Mouse (Mus musculus) activated CD4-positive, CD25-positive, alpha-beta regulatory T cell (primary cell): ENCODE data around the gene Olfr659. TPM values are rescaled to one million over a fixed set of nuclear protein-coding genes. Genes with fewer than 3 reads are reported as not detected.

Experiments
- polyA plus RNA-seq, 2 experiments: library from polyadenylated mRNA; unstranded; fragments of 100-300 nt; shearing (Covaris generic); gene quantifications; one replicate each; pipeline ENCODE4 v1.2.1; 2017

Olfr659 gene
- under 1 TPM in 1 of 2 experiments, not detected in 1; 0.37 TPM for polyA plus RNA-seq

DNA sequence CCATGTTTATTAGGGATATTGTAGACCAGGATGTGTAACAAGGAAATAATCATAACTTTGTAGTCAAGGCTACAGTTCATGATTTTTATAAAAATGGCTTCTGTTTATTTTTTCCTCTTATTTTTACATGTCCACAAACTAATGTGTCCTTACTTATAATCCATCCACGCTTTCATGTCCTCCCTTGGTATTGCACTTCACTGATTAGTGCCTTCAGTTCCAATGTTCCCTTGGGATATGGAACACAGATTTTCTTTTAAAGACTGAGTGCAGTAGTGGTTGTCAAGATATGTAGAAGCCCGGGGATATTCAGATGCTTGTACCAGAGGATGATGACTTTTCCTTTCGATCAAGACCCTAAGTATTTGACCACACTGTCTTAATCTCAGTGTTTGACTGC, at the start of gene Olfr659:
TSS of gene Olfr659 (plus strand) at position 301 of the 400 bp plus-strand sequence.

DNA sequence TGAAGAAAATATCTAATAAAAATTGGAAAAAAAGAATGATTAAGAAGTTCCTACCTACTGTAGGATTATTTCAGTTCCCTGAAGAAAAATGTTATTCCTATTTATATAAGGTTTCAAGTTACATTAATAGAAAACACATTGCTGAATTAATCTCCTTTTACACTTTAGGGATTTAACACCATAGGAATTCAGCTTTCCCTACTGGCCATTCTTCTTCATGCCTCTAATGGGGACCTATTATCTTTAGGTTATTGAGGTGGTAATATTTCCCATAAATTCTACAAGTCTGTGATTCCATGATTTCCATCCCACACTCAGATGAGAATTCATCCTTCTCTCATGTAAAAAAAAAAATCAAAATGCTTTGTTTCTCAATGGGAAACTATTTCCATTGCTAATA, 42.1 kb upstream of the Olfr659 start, which contains the start of gene Olfr657:
TSS of gene Olfr657 (plus strand) at position 301 of the 400 bp plus-strand sequence.

DNA sequence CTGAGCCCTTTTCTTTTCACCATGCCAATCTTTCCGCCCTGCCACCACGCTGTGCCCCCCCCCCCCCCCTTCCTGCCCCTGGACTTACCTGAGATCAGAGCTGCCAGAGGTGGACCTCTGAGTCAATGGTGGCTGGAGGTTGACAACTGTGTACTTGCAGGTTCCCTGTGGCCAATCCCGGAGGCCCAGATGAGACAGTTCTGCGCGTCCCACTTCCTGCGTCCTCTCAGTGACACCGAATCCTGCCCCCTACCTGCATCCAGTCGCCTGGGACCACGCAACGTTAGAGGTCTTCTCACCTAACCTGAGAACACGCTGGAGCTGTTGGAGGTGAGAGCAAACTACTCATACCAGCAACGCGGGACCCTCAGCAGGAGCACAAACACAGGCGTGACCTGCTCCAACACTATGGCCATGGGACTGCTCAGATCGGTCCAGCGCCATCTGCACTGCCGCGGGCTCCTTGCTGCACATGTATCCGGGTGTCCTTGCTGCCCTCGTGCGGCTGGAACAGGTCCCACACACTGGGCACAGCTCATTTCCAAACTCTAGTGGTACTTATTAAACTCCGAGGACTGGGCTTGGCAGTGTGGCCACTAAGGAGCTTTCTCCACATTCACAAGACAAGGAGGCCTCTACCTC, 19.6 kb upstream of the Olfr659 start, which contains the start of gene Olfr658:
TSS of gene Olfr658 (minus strand) at position 465 of the 642 bp plus-strand sequence.

DNA sequence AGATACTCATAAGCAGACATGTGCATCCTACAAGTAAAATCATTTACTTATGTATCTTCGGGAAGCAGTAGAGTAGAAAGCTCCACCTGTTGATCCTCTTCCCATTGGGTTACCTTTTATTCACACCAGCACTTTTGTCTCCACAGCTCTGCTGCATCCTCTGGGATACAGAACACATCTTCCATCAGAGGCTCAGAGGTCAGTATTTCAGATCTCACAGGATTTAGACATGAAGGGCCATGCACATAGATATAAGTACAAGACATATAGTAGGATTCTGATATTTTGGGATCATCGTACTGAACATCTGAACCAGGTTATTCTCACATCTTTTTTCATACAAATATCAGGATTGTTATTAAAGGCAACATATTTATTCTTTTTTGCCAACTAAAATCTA, 19.6 kb downstream of the Olfr659 start, which contains the start of gene Olfr661:
TSS of gene Olfr661 (plus strand) at position 301 of the 400 bp plus-strand sequence.

Other genes starting within 250 kb of the Olfr659 start
- 10 to 100 TPM; 54.1 to 86.0 TPM for gene Trim30a, start 201.6 kb upstream of the Olfr659 start, polyA plus RNA-seq
- 10 to 100 TPM; 17.4 to 23.2 TPM for gene Trim30d, start 158.9 kb upstream of the Olfr659 start, polyA plus RNA-seq
- not detected for gene Olfr651, start 116.6 kb upstream of the Olfr659 start, polyA plus RNA-seq
- under 1 TPM in 1 of 2 experiments, not detected in 1; 0.20 TPM for gene Olfr652, start 105.9 kb upstream of the Olfr659 start, polyA plus RNA-seq
- not detected for gene Olfr653, start 89.4 kb upstream of the Olfr659 start, polyA plus RNA-seq
- under 1 TPM in 1 of 2 experiments, not detected in 1; 0.09 TPM for gene Olfr654, start 79.7 kb upstream of the Olfr659 start, polyA plus RNA-seq
- under 1 TPM in 1 of 2 experiments, not detected in 1; 0.14 TPM for gene Olfr655, start 65.0 kb upstream of the Olfr659 start, polyA plus RNA-seq
- under 1 TPM in 1 of 2 experiments, not detected in 1; 0.11 TPM for gene Olfr656, start 52.8 kb upstream of the Olfr659 start, polyA plus RNA-seq
- gene Olfr657, start 42.0 kb upstream of the Olfr659 start, polyA plus RNA-seq: not detected
- under 1 TPM in 1 of 2 experiments, not detected in 1; 0.42 TPM for gene Olfr658, start 19.4 kb upstream of the Olfr659 start, polyA plus RNA-seq
- under 1 TPM in 1 of 2 experiments, not detected in 1; 0.05 TPM for gene Olfr661, start 19.7 kb downstream of the Olfr659 start, polyA plus RNA-seq
- gene Usp17le, start 110.7 kb downstream of the Olfr659 start, polyA plus RNA-seq: not detected
- not detected for gene Usp17lb, start 175.8 kb downstream of the Olfr659 start, polyA plus RNA-seq
- under 1 TPM in 1 of 2 experiments, not detected in 1; 0.27 TPM for gene Usp17la, start 190.3 kb downstream of the Olfr659 start, polyA plus RNA-seq
- gene Olfr665, start 211.3 kb downstream of the Olfr659 start, polyA plus RNA-seq: not detected
- not detected for gene Olfr666, start 229.2 kb downstream of the Olfr659 start, polyA plus RNA-seq